Mouse (Mus musculus) Patski (cell line): ENCODE measurements around the gene Sh3pxd2a. TPM values are rescaled to one million over a fixed set of nuclear protein-coding genes. Genes with fewer than 3 reads are reported as not detected.

ENCODE experiments used
- ATAC-seq: fragments of 100-300 bp; one replicate; pipeline ENCODE4 v1.8.0; 2021
- CTCF ChIA-PET: fragments of 350-600 bp; sonication (Branson Sonifier 250); formaldehyde crosslinking; loops from one replicate; lab custom pipeline; 2022; ENCODE audit warnings: inconsistent platforms; lab: Charles Lee
- POLR2A ChIA-PET: fragments of 350-600 bp; sonication (Branson Sonifier 250); formaldehyde crosslinking; loops from one replicate; lab custom pipeline; 2022; ENCODE audit warnings: antibody characterized with exemption, inconsistent platforms; lab: Charles Lee
- DNase-seq: peaks from one replicate; pipeline ENCODE4 v3.0.0-alpha.2; 2011; ENCODE audit warnings: low read depth, low spot score
- H3K27me3 ChIP-seq: fragments of 371-371 bp; one replicate; pipeline ENCODE4 v1.5.1; 2021
- CTCF ChIP-seq: fragments of 100-300 bp; IDR thresholded peaks from one replicate; pipeline ENCODE4 v1.5.1; 2021
- in situ Hi-C: fragments of 300-500 bp; cut with MboI; formaldehyde crosslinking; loops from 3 replicates; pipeline ENCODE4 v1.11.1; 2018; ENCODE audit warnings: low pct_unique_long_range_greater_than_20kb, mixed read lengths
- polyA plus RNA-seq: library from polyadenylated mRNA; unstranded; gene quantifications from one replicate; pipeline ENCODE4 v1.2.3, GENCODE M21; 2021

The Sh3pxd2a gene
- polyA plus RNA-seq, 1 experiment from 2014 or later, result 37.3 TPM

- no peak for TF ChIP-seq CTCF
- CTCF ChIA-PET, result interaction anchor here (1.3 kb wide), 1 partner anchor 13 kb away, joined by 3 read pairs; no protein-coding TSS in a partner anchor
- POLR2A ChIA-PET, result no interaction called here
- in situ Hi-C loops, result no loop called here
- no peak for DNase-seq
- ATAC-seq, result no peak
- H3K27me3 ChIP-seq, result no peaks in the 10 kb centered on the region
Measured at GRCm38 (mm10) chr19:47232077-47232865, 231.9 kb downstream of the Sh3pxd2a start.

- CTCF ChIA-PET, result interaction anchor here (1.3 kb wide), 1 partner anchor 14 kb away, joined by 3 read pairs; no protein-coding TSS in a partner anchor
- DNase-seq, result no peak
- no peak for TF ChIP-seq CTCF
- POLR2A ChIA-PET, result interaction anchor here (0.8 kb wide), 1 partner anchor 10 kb away, joined by 3 read pairs; no protein-coding TSS in a partner anchor
- ATAC-seq, result no peak
- in situ Hi-C loops, result no loop called here
- H3K27me3 ChIP-seq, result no peaks in the 10 kb centered on the region
Measured at GRCm38 (mm10) chr19:47231389-47231788, 232.8 kb downstream of the Sh3pxd2a start.

GRCm38 (mm10) chr19:47230682-47231081, 233.5 kb downstream of the Sh3pxd2a start:
- no peak for TF ChIP-seq CTCF
- in situ Hi-C loops, result no loop called here
- ATAC-seq (no peak), DNase-seq (no peak)
- CTCF ChIA-PET, result no interaction called here
- POLR2A ChIA-PET, result interaction anchor here (0.8 kb wide), 1 partner anchor 9 kb away, joined by 3 read pairs; no protein-coding TSS in a partner anchor
- H3K27me3 ChIP-seq, result no peaks in the 10 kb centered on the region

GRCm38 (mm10) chr19:47230082-47230481, 234.1 kb downstream of the Sh3pxd2a start:
- in situ Hi-C loops, result no loop called here
- DNase-seq (no peak), ATAC-seq (no peak)
- H3K27me3 ChIP-seq, result no peaks in the 10 kb centered on the region
- TF ChIP-seq CTCF, result no peak
- POLR2A ChIA-PET, result no interaction called here
- CTCF ChIA-PET, result no interaction called here

GRCm38 (mm10) chr19:47229461-47229860, 234.7 kb downstream of the Sh3pxd2a start:
- DNase-seq, result no peak
- CTCF ChIA-PET, result interaction anchor here (1.4 kb wide), 1 partner anchor 16 kb away, joined by 4 read pairs; no protein-coding TSS in a partner anchor
- no peak for TF ChIP-seq CTCF
- no peak for ATAC-seq
- in situ Hi-C loops, result no loop called here
- POLR2A ChIA-PET, result no interaction called here
- no peaks in the 10 kb centered on the region for H3K27me3 ChIP-seq

- no peaks in the 10 kb centered on the region for H3K27me3 ChIP-seq
- POLR2A ChIA-PET, result no interaction called here
- peak; percentile 33 for ATAC-seq
- TF ChIP-seq CTCF, result no peak
- CTCF ChIA-PET, result interaction anchor here (1.4 kb wide), 1 partner anchor 17 kb away, joined by 4 read pairs; no protein-coding TSS in a partner anchor
- in situ Hi-C loops, result no loop called here
- no peak for DNase-seq
Measured at GRCm38 (mm10) chr19:47228725-47229252, 235.4 kb downstream of the Sh3pxd2a start.

- ChIA-PET CTCF (interaction anchor here (1.0 to 1.7 kb wide), 2 partner anchors 10 to 19 kb away, joined by 5 read pairs; no protein-coding TSS in a partner anchor), POLR2A (no interaction called here)
- ATAC-seq (no peak), DNase-seq (no peak)
- no peaks in the 10 kb centered on the region for H3K27me3 ChIP-seq
- in situ Hi-C loops, result no loop called here
- no peak for TF ChIP-seq CTCF
Measured at GRCm38 (mm10) chr19:47225791-47226190, 238.4 kb downstream of the Sh3pxd2a start.

- no peak for ATAC-seq
- H3K27me3 ChIP-seq, result no peaks in the 10 kb centered on the region
- TF ChIP-seq CTCF, result no peak
- ChIA-PET CTCF (no interaction called here), POLR2A (no interaction called here)
- in situ Hi-C loops, result no loop called here
- no peak for DNase-seq
Measured at GRCm38 (mm10) chr19:47224743-47225142, 239.5 kb downstream of the Sh3pxd2a start.

- POLR2A ChIA-PET, result interaction anchor here (0.6 to 1.0 kb wide), 2 partner anchors 25 to 85 kb away, joined by 3 to 5 read pairs; no protein-coding TSS in a partner anchor
- ATAC-seq (no peak), DNase-seq (no peak)
- CTCF ChIA-PET, result interaction anchor here (0.8 to 0.9 kb wide), 2 partner anchors 16 to 36 kb away, joined by 3 read pairs; no protein-coding TSS in a partner anchor
- in situ Hi-C loops, result no loop called here
- TF ChIP-seq CTCF, result no peak
- no peaks in the 10 kb centered on the region for H3K27me3 ChIP-seq
Measured at GRCm38 (mm10) chr19:47222841-47223557, 241.2 kb downstream of the Sh3pxd2a start.

GRCm38 (mm10) chr19:47222154-47222840, 241.9 kb downstream of the Sh3pxd2a start:
- DNase-seq (no peak), ATAC-seq (no peak)

More at GRCm38 (mm10) chr19:47222154-47222840, 241.9 kb downstream of the Sh3pxd2a start:
- POLR2A ChIA-PET, result interaction anchor here (0.6 to 1.0 kb wide), 3 partner anchors 9 to 85 kb away, joined by 3 to 5 read pairs (median 3); no protein-coding TSS in a partner anchor
- H3K27me3 ChIP-seq, result no peaks in the 10 kb centered on the region
- in situ Hi-C loops, result no loop called here
- TF ChIP-seq CTCF, result no peak
- CTCF ChIA-PET, result no interaction called here
